Mouse (Mus musculus) ovary, postnatal 10 days (tissue): Measurements from ENCODE around the gene Abracl.

Source experiments
- DNase-seq: peaks from one replicate; pipeline ENCODE4 v3.0.0; 2022; ENCODE audit warnings: low spot score

The Abracl gene

GRCm38 (mm10) chr10:18021576-18022311 lies 1.3 kb downstream of the Abracl start:
- DNase-seq = no peak

GRCm38 (mm10) chr10:18020846-18021245 lies 2.2 kb downstream of the Abracl start:
- no peak for DNase-seq

GRCm38 (mm10) chr10:18020443-18020842 lies 2.6 kb downstream of the Abracl start:
- DNase-seq = no peak

- no peak for DNase-seq
Observed at GRCm38 (mm10) chr10:18011761-18012160, 11.3 kb downstream of the Abracl start.

GRCm38 (mm10) chr10:18009744-18010143 lies 13.3 kb downstream of the Abracl start:
- no peak for DNase-seq

GRCm38 (mm10) chr10:18008118-18008517 lies 15.0 kb downstream of the Abracl start:
- DNase-seq = no peak

- DNase-seq = no peak
Observed at GRCm38 (mm10) chr10:18007243-18007642, 15.8 kb downstream of the Abracl start.

GRCm38 (mm10) chr10:18006756-18007155 lies 16.3 kb downstream of the Abracl start:
- no peak for DNase-seq

GRCm38 (mm10) chr10:18005136-18005955 lies 17.7 kb downstream of the Abracl start:
- no peak for DNase-seq

- DNase-seq = no peak
Observed at GRCm38 (mm10) chr10:18003966-18004637, 19.0 kb downstream of the Abracl start.

- no peak for DNase-seq
Observed at GRCm38 (mm10) chr10:17990576-17990975, 32.5 kb downstream of the Abracl start.

GRCm38 (mm10) chr10:17989136-17989535 lies 34.0 kb downstream of the Abracl start:
- DNase-seq = no peak

- no peak for DNase-seq
Observed at GRCm38 (mm10) chr10:17987823-17988423, 35.2 kb downstream of the Abracl start.

GRCm38 (mm10) chr10:17983313-17983712 lies 39.8 kb downstream of the Abracl start:
- no peak for DNase-seq

- no peak for DNase-seq
Observed at GRCm38 (mm10) chr10:17966090-17966489, 57.0 kb downstream of the Abracl start.
